Mouse (Mus musculus) embryonic fibroblast, embryonic 13.5 days (primary cell): ENCODE results near the gene Syce2.

ENCODE experiments used
- CTCF ChIP-seq: IDR thresholded peaks from 2 replicates; pipeline ENCODE4 v1.5.1; 2011; ENCODE audit warnings: mild to moderate bottlenecking, control low read depth, low read length, moderate library complexity, borderline replicate concordance; ENCODE audit not compliant: insufficient read depth
- POLR2A ChIP-seq: IDR thresholded peaks from 2 replicates; pipeline ENCODE4 v1.6.1; 2011; ENCODE audit warnings: low read depth, mild to moderate bottlenecking, control low read depth, low read length, moderate library complexity

DNA sequence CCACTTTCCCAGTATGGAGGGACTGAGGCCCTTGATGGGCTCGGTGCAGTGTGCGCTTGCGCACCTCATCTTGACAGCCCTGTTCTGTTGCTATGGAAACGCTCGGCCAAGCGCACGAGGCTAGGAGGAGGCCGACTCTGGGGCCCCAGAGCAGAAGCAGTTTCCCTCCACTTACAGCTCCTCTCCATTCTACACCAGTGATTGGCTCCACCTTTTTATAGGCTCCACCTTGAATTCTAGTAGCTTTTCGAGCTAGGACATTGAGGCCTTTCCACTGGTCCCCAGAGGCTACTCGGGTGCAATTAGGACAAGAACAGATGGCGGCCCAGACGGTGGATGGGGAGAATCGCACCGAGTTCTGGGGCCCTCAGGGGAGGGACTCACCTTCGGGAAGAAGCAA lies 62.9 kb downstream of the Syce2 start:
- TF ChIP-seq CTCF (no peak), POLR2A (no peak)
